Mouse (Mus musculus) cerebellum, postnatal 36 days (tissue): ENCODE measurements at regions not wholly inside any gene's neighbourhood (a gene's known extent, or its start where the extent isn't known, plus 50 kb on each side); places are given as distances from the start of the nearest gene placed in this dataset.

Experiments used
- DNase-seq, 2 experiments: peaks; one replicate each; pipeline ENCODE4 v3.0.0; 2021 to 2022; ENCODE audit warnings: mixed read lengths in 2 of 2

DNA sequence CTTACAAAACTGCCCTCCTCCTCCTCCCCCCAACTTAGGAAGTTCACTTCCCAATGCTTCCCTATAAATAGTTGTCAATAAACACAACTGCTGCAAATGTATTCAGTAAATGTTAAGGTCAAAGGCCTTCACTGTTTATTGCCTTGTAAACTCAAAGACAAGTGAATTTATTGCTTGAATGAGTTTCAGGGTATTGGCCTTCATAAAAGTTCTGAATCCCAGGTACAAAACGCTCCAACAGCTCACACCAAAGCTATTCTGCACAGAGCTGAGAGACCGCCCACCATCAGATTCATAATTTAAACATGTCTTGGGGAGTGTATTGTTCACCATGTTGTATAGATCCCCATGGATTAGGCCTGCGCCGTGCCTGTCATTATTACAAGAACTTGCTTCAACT lies 53.9 kb upstream of the Cdkn3 start:
- no peak for DNase-seq

DNA sequence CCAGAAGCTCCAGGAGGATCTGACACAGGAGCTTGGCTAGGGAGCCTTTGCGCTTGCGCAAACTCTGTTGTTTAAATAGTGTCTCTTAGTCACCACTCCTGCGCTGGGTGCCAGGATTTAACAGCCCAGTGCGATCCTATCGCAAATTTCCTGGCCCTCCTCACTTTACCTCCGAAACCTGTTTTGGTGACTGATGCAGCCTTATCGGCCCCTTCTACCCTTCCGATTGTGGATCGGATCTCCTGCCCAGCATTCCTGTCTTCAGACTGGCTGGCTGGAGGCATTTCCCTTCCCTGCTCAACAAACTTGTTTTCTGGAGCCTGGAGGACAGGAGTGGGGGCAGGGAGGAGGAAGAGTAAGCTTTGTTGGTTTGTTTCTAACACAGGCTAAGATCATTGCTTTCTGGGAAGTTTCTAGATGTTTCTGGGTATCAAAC lies 56.0 kb upstream of the Cdkn3 start:
- no peak for DNase-seq

GRCm38 (mm10) chr14:46702669-46703435 lies 57.5 kb upstream of the Cdkn3 start:
- peak; percentile 16 to 19 for DNase-seq

DNA sequence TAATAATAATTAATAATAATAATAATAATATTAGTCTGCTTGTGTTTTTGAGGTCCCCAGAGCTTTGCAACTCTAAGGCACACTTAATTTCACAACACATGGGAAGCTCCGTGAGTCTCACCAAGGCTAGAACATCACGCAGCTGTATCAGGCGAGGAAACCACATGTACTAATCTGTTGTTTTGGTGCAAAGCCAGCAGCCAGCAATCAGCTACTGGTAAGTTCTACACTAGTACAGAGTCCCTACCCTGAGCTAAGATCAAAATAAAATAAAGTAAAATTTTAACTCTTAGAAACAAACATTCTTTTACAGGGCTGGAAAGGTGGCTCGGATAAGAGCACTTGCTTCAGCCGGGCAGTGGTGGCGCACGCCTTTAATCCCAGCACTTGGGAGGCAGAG lies 67.8 kb upstream of the Cdkn3 start:
- no peak for DNase-seq

GRCm38 (mm10) chr14:46692067-46692466 lies 68.3 kb upstream of the Cdkn3 start:
- DNase-seq: no peak

GRCm38 (mm10) chr14:46682728-46683127 lies 77.6 kb upstream of the Cdkn3 start:
- no peak for DNase-seq

DNA sequence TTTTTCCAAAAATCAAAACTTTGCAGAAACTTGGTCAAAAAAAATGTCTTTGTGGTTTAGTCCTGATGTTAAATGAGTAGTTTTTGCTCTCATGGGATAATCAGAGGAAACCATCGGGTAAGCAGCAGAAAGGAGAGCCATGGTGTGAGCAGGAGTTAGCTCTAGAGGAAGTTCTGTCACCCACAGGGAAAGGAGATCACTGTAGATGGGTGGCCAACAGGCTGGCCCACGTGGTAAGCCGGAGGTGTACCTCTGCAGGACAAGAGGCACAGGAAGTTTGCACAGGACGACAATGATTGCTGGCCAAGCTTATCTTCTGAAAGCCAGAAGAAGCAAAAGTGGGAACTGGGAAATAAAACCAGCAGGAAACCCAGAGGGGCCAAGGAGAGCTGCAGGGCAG lies 81.4 kb upstream of the Cdkn3 start:
- no peak for DNase-seq

DNA sequence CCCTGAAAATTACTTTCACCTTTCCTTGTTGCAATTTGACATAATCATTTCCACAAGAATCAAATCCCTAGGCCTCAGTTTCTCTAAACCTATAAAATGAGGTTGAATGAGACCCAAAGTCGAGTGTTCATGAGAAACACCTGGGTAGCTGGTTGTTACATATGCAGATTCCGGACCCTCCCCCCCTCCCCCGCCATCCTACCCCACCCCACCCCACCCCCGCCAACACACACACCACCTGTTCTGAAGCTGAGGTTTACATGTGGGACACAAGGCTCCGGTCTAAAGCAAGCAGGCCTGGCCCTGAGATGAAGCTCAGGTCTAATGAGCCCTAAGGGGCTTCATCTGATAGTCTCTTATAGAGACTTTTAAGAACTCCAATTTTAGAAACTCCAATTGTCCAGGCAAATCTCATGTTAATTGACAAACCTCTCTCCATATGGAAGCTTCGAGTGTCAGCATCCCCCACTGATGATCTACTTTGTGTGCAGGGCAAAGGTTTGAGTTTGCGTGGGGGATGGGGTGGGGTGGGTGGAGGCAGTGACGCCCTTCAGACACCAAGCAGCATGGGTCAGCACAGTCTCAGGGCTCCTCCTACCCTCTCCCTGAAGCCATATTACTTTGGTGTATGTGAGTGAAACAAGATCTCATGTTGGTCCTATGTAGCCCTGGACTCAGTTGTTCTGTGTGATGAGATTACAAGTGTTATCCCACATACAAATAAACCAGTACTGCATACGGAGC lies 88.7 kb upstream of the Cdkn3 start:
- no peak for DNase-seq

DNA sequence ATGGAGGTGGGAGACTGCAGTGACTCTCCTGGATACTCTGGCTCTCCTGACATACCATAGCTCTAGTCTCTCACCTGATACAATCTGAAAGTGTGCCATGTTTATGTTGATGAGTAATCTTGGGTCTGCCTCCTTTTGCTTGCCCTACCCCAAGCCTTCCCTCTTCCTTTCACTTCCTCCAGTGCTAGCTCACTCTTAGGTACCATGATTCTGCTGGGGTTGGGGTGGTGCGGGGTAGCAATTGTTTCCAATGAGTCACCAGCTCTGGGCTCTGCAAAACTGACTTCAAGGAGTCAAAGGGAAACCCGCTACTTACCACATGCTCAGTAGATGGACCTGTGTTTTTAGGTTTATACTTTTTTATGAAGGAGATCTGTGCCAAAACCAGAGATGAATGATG lies 89.3 kb upstream of the Cdkn3 start:
- no peak for DNase-seq

DNA sequence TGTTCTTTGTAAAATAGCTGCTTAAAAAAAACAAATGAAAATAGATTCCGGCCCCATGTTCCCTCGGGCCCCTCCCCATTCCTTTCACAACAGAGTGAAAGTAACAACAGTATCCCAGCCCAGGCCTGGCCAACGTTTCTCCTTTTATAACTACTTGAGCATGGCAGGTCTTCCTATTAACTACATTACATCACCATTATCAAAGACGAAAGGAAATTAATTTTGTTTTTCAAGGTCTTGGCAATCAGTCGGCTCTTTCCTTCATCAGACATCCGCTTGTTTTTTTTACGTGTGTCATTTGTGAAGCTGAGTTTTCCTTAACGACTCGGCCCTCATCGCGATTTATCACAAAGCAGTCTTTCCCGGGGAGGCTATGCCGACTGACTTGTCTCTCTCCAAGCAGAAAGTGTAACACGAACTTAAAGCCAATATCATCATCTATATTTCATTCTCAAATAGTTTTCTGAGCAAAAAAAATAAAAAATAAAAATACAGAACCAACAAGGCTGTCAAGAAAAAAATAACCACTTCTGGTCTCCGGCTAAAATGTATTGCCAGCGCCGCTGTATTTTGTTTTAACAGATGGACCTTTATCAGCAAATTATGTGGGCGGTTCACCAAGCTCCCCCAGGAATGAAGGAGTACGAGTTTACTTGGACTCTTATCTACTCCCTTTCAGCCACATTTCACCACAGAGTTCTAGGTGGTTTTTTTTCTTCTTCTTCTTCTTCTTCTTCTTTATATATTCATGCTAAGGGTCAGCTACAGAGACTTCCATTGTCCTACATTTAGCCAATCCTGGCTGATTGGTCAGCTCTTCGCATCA lies 89.9 kb upstream of the Cdkn3 start:
- DNase-seq: no peak

GRCm38 (mm10) chr14:46668275-46668674 lies 92.1 kb upstream of the Cdkn3 start:
- DNase-seq: no peak

DNA sequence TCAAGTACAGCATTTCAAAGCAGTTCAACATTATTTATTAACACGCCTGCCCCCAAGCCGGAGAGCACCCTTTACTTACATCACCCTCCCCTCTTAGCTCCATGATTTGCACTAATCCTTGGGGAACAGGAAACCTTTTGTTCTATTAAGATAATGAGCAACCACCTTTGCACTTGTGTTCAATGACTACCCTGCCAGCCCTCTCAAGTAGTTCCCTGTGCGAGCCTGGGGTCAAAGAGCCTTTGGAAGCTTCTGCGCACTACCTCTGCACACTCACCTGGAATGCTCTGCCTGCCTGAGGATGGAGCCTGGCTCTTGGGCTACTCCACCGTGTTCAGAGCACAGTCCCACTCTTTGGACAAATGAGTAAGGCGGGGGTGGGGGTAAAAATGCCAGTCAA lies 96.0 kb upstream of the Cdkn3 start:
- no peak for DNase-seq

GRCm38 (mm10) chr14:46663529-46663928 lies 96.8 kb upstream of the Cdkn3 start:
- no peak for DNase-seq

GRCm38 (mm10) chr14:46661792-46662545 lies 98.4 kb upstream of the Cdkn3 start:
- DNase-seq: no peak

DNA sequence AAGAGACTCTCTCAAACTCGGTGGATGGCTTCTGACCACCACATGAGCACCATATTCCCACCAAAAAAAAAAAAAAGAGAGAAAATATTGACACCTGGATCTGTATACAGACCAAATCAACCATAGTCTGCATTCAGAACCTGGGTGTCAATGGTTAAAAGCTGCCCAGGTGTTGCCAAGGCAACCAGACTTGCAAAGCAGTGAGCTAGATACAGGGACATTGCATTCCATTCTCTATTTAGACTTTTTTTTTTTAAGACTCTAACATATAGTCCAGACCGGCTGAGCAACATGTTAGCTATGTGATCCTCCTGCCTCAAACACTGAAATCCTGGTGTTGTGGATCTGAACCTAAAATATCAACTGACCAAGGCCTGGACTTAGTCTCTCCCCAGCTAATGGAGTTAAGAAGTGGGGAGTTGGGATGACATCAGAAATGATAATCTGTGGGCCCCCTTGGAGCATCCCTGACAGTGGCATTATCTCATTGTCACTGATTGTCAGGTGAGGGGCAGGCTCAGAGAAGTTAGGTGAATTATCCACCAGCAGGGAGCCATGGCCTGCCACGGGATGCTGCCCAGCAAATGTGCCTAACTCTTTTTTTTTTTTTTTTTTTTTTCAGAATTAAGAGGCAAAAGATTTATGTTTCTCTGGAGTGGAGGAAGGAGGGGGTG lies 99.1 kb upstream of the Cdkn3 start:
- DNase-seq: no peak

DNA sequence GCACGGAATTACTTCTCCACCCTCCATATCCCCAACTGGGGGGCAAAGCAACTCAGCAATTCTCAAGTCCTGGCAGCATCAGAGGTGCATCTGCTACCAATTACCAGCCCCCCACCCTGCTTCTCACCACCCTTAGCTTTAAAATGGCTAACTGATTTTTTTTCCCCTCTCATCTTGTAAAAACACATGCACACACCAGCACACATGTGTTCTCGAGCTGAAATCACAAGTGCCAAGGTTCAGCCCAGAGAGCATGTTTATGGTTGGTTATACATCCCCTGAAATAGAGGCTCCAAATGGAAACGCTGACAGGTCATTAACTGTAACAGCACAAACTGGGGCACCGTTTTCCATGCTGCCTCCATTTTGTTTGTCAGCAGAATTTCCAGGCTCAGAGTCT lies 101.0 kb upstream of the Cdkn3 start:
- DNase-seq: no peak

DNA sequence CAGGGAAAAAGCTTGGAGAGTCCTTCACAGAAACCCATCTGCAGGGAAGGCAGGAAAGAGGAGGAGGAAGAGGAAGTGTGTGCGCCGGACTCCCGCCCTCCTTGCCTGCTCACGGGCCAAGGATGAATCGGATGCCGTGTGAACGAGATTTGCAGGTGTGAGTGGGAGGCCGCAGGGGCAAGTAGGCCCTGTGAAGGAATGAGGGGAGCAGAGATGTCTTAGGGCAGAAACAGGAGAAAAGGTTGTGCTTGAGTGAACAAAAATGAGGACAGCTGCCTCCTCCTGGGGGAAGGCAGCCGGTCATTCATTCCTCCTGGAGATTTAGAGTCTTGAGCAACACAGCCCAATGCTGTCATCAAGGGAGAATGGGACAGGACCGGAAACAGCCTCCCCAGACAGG lies 104.1 kb upstream of the Cdkn3 start:
- DNase-seq: no peak

DNA sequence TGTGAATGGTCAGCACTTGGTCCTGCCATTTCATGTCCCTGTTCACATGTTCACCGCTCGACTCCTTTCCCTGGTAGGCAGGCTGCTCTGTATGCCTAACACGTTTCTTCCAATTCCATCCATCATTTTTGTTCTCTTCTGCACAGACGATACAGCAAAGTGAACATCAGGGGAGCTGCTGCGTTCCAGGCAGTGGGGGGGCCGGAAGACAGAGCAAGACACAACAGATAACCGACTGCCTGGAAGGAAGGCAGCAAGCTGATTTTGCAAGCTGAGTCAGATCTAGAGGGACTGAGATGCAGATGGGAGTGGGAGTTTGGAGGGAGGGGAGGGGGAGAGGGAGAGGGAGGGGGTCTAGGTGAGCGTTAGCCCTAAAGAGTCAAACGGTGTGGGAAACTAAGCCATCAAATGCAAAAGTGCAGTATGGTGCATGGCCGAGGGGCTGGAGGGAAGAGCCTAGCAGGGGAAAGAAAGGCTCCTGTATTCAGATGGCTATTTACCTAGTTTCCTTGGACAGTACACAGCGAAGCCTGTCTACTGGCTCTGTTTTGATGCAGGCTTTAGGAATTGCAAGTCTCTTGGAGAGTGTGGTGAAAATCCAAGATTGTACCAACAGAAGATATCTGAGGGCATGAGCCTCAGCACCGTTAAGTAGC lies 112.9 kb upstream of the Cdkn3 start:
- no peak for DNase-seq

- no peak for DNase-seq
Observed at GRCm38 (mm10) chr14:46646673-46647318, 113.5 kb upstream of the Cdkn3 start.

DNA sequence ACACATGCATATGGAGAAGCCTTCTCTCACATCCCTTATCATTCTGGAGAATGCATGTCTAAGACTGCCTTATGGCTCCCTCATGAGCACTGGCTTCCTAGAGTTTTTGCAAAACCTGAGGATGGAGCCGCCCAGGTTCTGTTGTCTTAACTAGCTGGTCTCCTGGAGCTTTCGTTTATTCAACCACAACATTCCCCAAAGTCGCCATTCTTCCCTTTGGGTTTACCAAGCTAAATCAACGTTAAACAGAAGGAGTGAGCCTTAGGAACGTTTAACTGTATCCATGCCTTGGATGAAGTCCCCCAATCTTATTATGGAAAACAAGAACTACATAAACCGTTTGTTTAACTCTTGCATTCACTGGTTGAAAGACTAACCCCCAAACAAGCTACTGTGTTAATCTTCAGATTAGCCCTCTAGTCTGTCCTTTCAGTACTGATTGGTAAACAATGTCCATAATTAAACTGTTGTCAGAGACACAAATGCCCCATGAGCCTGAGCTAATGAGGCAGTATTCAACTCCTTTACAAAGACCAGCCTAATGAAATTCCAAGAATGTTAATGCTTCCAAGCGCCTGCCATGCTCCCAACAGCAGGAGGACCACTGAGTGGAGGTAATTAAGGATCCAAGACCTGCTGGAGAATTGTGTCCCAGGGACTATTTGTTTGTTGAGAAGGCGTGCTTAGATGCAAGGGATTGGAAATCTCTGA lies 121.1 kb upstream of the Cdkn3 start:
- no peak for DNase-seq
